ENCODE assay signal across 8 mouse cellular contexts in genomic region chr16:94995542-94996131, GRCm38 (mm10). TPM values are rescaled to one million over a fixed set of nuclear protein-coding genes. Genes with fewer than 3 reads are reported as not detected.
A peak's percentile ranks its signal among the peaks of the same experiment; 100 is the strongest.
DNase-seq lines count a peak whose midpoint lies in the region; ATAC-seq and TF ChIP-seq lines count a peak whose summit lies in the region.
"Had no signal": no experiment of that assay in that cellular context is flagged by ENCODE, and none has a peak within 500 bp of the region (broad histone marks: within the 10 kb centered on the region; RNA-seq: fewer than 3 reads in every experiment).

No protein-coding gene starts in this region.

- peak overlapping the region; percentile 93 for H3K4me3 ChIP-seq in cerebellum, adult 2 months (replicated peaks; ENCODE audit: insufficient read depth, low read depth, low read length)
- peak overlapping the region; percentile 49 for H3K4me3 ChIP-seq in neural tube, embryonic 13.5 days
- H3K4me3 ChIP-seq: limb, embryonic 15.5 days had no signal

- ATAC-seq in neural tube, embryonic 13.5 days (ENCODE audit: low read depth): no peak

- peaks cover 7% of the 10 kb centered on the region; the same call in 1 of the 2 replicates for H3K4me1 ChIP-seq in cerebellum, adult 2 months (ENCODE audit: control insufficient read depth, insufficient read depth, low read length)
- peaks cover 42% of the 10 kb centered on the region for H3K4me1 ChIP-seq in neural tube, embryonic 13.5 days (replicated peaks)

- no peak for TF ChIP-seq CTCF in cerebellum, adult 2 months (IDR thresholded peaks at IDR 0.05; ENCODE audit: borderline replicate concordance, insufficient read depth, low read depth, low read length)

- H3K27me3 ChIP-seq in cerebellum, adult 2 months (ENCODE audit: control insufficient read depth, insufficient read depth, low read length): no peaks in the 10 kb centered on the region
- H3K27me3 ChIP-seq in neural tube, embryonic 13.5 days: peaks cover 49% of the 10 kb centered on the region

- no peak for TF ChIP-seq POLR2A in cerebellum, adult 2 months (IDR thresholded peaks at IDR 0.05; ENCODE audit: borderline replicate concordance, insufficient read depth, low read length)

- DNase-seq in right cerebral cortex, adult 2 months (ENCODE audit: low spot score in 2 of 2): peak; percentile 58 to 68
- no peak for DNase-seq in right cerebral cortex, adult 18-20 months
- peak; percentile 56 to 62 for DNase-seq in cerebellum, adult 2 months
- DNase-seq in forelimb bud, embryonic 11.5 days (ENCODE audit: low read depth, low spot score): peak; percentile 83
- peak; percentile 61 to 66 for DNase-seq in left cerebral cortex, postnatal 14 days (ENCODE audit: low spot score in 2 of 2)
- DNase-seq in urinary bladder, adult 2 months (ENCODE audit: low spot score): no peak

- no peaks in the 10 kb centered on the region for H3K36me3 ChIP-seq in neural tube, embryonic 13.5 days
- H3K36me3 ChIP-seq: limb, embryonic 15.5 days had no signal

- 5% methylated on average over 13 of the region's 13 CpGs for WGBS in cerebellum, adult 2 months
- 11% methylated on average over 13 of the region's 13 CpGs for WGBS in neural tube, embryonic 13.5 days

- intact Hi-C loops in left cerebral cortex, postnatal 14 days (cut with DNase I): loop anchor here (2.0 to 10.0 kb wide), 5 partner anchors 113 to 347 kb away; no protein-coding TSS in a partner anchor

- no peaks in the 10 kb centered on the region for H3K9me3 ChIP-seq in neural tube, embryonic 13.5 days
- H3K9me3 ChIP-seq: limb, embryonic 15.5 days had no signal

- peak overlapping the region; percentile 74 for H3K4me2 ChIP-seq in neural tube, embryonic 13.5 days
- H3K4me2 ChIP-seq: limb, embryonic 15.5 days had no signal

- H3K27ac ChIP-seq in cerebellum, adult 2 months (ENCODE audit: insufficient read depth, low read length): no peak overlapping the region
- H3K27ac ChIP-seq in neural tube, embryonic 13.5 days (replicated peaks): no peak overlapping the region
- H3K27ac ChIP-seq: limb, embryonic 15.5 days had no signal

- no peak overlapping the region for H3K9ac ChIP-seq in neural tube, embryonic 13.5 days
- H3K9ac ChIP-seq: limb, embryonic 15.5 days had no signal

RNA-seq across cellular contexts. Expression of gene Kcnj6, which starts 1.9 kb away (rescaled TPM):
- 11.6 and 13.5 TPM in 2 replicates for polyA plus RNA-seq in cerebellum, adult 2 months (2012; rRNA removed)
- total RNA-seq in left cerebral cortex, postnatal 14 days (2021): 10 to 100 TPM; 72.1 to 91.3 TPM
- polyA plus RNA-seq in neural tube, embryonic 13.5 days (2015; fragmentation: Nextera tagmentation; extraction: Ambion mirVana): 1.5 and 1.6 TPM in 2 replicates
- polyA plus RNA-seq in urinary bladder, adult 2 months (2012; rRNA removed): not detected in 2 replicates
- polyA plus RNA-seq: limb, embryonic 15.5 days had no signal

Comparison
In these comparisons a context has a peak if more than half of its experiments do, and no peak if none do; other contexts are left out.
1. DNase-seq: peak in right cerebral cortex, adult 2 months (2 of 2), cerebellum, adult 2 months (2 of 2), forelimb bud, embryonic 11.5 days (single experiment) and left cerebral cortex, postnatal 14 days (2 of 2); none in right cerebral cortex, adult 18-20 months (single experiment) and urinary bladder, adult 2 months (single experiment).